Mouse (Mus musculus): ENCODE results near the gene Nt5c. TPM values are rescaled to one million over a fixed set of nuclear protein-coding genes. Genes with fewer than 3 reads are reported as not detected.
A peak's percentile ranks its signal among the peaks of the same experiment; 100 is the strongest.
"Not testable (repeated sequence)": the region's sequence is repeated elsewhere in the genome, so short reads cannot be mapped to it uniquely, and the experiment has no call there.

Gene Nt5c
- polyA plus RNA-seq, 1 experiment, result 67.9 TPM

- DNase-seq (ENCODE audit: low read depth), result no peak
- no peak for TF ChIP-seq POLR2A (IDR thresholded peaks at IDR 0.05; ENCODE audit: borderline replicate concordance, extremely low read depth, insufficient read depth, insufficient read length, poor library complexity, severe bottlenecking)
- TF ChIP-seq CTCF (IDR thresholded peaks at IDR 0.05; ENCODE audit: borderline replicate concordance, extremely low read depth, insufficient read depth, insufficient read length), result no peak
Observed at GRCm38 (mm10) chr11:115508061-115508460, 16.4 kb upstream of the Nt5c start.

- no peak for DNase-seq (ENCODE audit: low read depth)
- no peak for TF ChIP-seq POLR2A (IDR thresholded peaks at IDR 0.05; ENCODE audit: borderline replicate concordance, extremely low read depth, insufficient read depth, insufficient read length, poor library complexity, severe bottlenecking)
- no peak for TF ChIP-seq CTCF (IDR thresholded peaks at IDR 0.05; ENCODE audit: borderline replicate concordance, extremely low read depth, insufficient read depth, insufficient read length)
Observed at GRCm38 (mm10) chr11:115506586-115506985, 14.9 kb upstream of the Nt5c start.

GRCm38 (mm10) chr11:115502636-115503035 is 11.0 kb upstream of the Nt5c start:
- TF ChIP-seq CTCF (IDR thresholded peaks at IDR 0.05; ENCODE audit: borderline replicate concordance, extremely low read depth, insufficient read depth, insufficient read length), result no peak
- TF ChIP-seq POLR2A (IDR thresholded peaks at IDR 0.05; ENCODE audit: borderline replicate concordance, extremely low read depth, insufficient read depth, insufficient read length, poor library complexity, severe bottlenecking), result no peak
- DNase-seq (ENCODE audit: low read depth), result no peak

GRCm38 (mm10) chr11:115496559-115496958 is 4.9 kb upstream of the Nt5c start:
- not testable (repeated sequence) for DNase-seq (ENCODE audit: low read depth)

- no peak for TF ChIP-seq POLR2A (IDR thresholded peaks at IDR 0.05; ENCODE audit: borderline replicate concordance, extremely low read depth, insufficient read depth, insufficient read length, poor library complexity, severe bottlenecking)
- no peak for TF ChIP-seq CTCF (IDR thresholded peaks at IDR 0.05; ENCODE audit: borderline replicate concordance, extremely low read depth, insufficient read depth, insufficient read length)
- no peak for DNase-seq (ENCODE audit: low read depth)
Observed at GRCm38 (mm10) chr11:115492387-115492786, 725 bp upstream of the Nt5c start.

GRCm38 (mm10) chr11:115490441-115491355 is 964 bp downstream of the Nt5c start:
- no peak for TF ChIP-seq CTCF (IDR thresholded peaks at IDR 0.05; ENCODE audit: borderline replicate concordance, extremely low read depth, insufficient read depth, insufficient read length)
- no peak for TF ChIP-seq POLR2A (IDR thresholded peaks at IDR 0.05; ENCODE audit: borderline replicate concordance, extremely low read depth, insufficient read depth, insufficient read length, poor library complexity, severe bottlenecking)
- DNase-seq (ENCODE audit: low read depth), result no peak

- DNase-seq (ENCODE audit: low read depth), result no peak
- TF ChIP-seq POLR2A (IDR thresholded peaks at IDR 0.05; ENCODE audit: borderline replicate concordance, extremely low read depth, insufficient read depth, insufficient read length, poor library complexity, severe bottlenecking), result no peak
Observed at GRCm38 (mm10) chr11:115488551-115489104, 3.0 kb downstream of the Nt5c start.

GRCm38 (mm10) chr11:115485155-115485554 is 6.5 kb downstream of the Nt5c start:
- peak; percentile 68 for DNase-seq (ENCODE audit: low read depth)
- TF ChIP-seq POLR2A (IDR thresholded peaks at IDR 0.05; ENCODE audit: borderline replicate concordance, extremely low read depth, insufficient read depth, insufficient read length, poor library complexity, severe bottlenecking), result no peak
- no peak for TF ChIP-seq CTCF (IDR thresholded peaks at IDR 0.05; ENCODE audit: borderline replicate concordance, extremely low read depth, insufficient read depth, insufficient read length)

GRCm38 (mm10) chr11:115483726-115484125 is 7.9 kb downstream of the Nt5c start:
- peak; percentile 85 for DNase-seq (ENCODE audit: low read depth)
- TF ChIP-seq POLR2A (IDR thresholded peaks at IDR 0.05; ENCODE audit: borderline replicate concordance, extremely low read depth, insufficient read depth, insufficient read length, poor library complexity, severe bottlenecking) (no peak), CTCF (IDR thresholded peaks at IDR 0.05; ENCODE audit: borderline replicate concordance, extremely low read depth, insufficient read depth, insufficient read length) (peak; percentile 88)

- DNase-seq (ENCODE audit: low read depth), result no peak
- TF ChIP-seq POLR2A (IDR thresholded peaks at IDR 0.05; ENCODE audit: borderline replicate concordance, extremely low read depth, insufficient read depth, insufficient read length, poor library complexity, severe bottlenecking), result no peak
- TF ChIP-seq CTCF (IDR thresholded peaks at IDR 0.05; ENCODE audit: borderline replicate concordance, extremely low read depth, insufficient read depth, insufficient read length), result no peak
Observed at GRCm38 (mm10) chr11:115483278-115483677, 8.4 kb downstream of the Nt5c start.

GRCm38 (mm10) chr11:115481553-115482259 is 10.0 kb downstream of the Nt5c start:
- DNase-seq (ENCODE audit: low read depth), result no peak
- TF ChIP-seq POLR2A (IDR thresholded peaks at IDR 0.05; ENCODE audit: borderline replicate concordance, extremely low read depth, insufficient read depth, insufficient read length, poor library complexity, severe bottlenecking) (no peak), CTCF (IDR thresholded peaks at IDR 0.05; ENCODE audit: borderline replicate concordance, extremely low read depth, insufficient read depth, insufficient read length) (no peak)

Measured in brain, embryonic 14.5 days (tissue).